Mouse (Mus musculus) gastrocnemius, postnatal 36 days (tissue): Measurements from ENCODE around the gene Tekt2. TPM values are rescaled to one million over a fixed set of nuclear protein-coding genes. Genes with fewer than 3 reads are reported as not detected.

ENCODE experiments used
- DNase-seq, 2 experiments: peaks; one replicate each; pipeline ENCODE4 v3.0.0; 2022
- intact Hi-C: fragments of 180-260 bp; cut with DNase I; formaldehyde crosslinking; loops from one replicate; pipeline ENCODE4 v1.15.1; 2025
- long read RNA-seq, 2 experiments: library from polyadenylated mRNA; stranded (forward); transcript quantifications; one replicate each; pipeline ENCODE4 v2.0.0; 2021
- total RNA-seq, 2 experiments: library from RNA; stranded (reverse); gene quantifications; 2 replicates each; pipeline ENCODE4 v1.2.3; 2021

Gene Tekt2
- under 1 TPM; 0.46 to 0.59 TPM for total RNA-seq
- long read RNA-seq, experiment 1, result 0 reads
- long read RNA-seq, experiment 2, result 0 reads

DNA sequence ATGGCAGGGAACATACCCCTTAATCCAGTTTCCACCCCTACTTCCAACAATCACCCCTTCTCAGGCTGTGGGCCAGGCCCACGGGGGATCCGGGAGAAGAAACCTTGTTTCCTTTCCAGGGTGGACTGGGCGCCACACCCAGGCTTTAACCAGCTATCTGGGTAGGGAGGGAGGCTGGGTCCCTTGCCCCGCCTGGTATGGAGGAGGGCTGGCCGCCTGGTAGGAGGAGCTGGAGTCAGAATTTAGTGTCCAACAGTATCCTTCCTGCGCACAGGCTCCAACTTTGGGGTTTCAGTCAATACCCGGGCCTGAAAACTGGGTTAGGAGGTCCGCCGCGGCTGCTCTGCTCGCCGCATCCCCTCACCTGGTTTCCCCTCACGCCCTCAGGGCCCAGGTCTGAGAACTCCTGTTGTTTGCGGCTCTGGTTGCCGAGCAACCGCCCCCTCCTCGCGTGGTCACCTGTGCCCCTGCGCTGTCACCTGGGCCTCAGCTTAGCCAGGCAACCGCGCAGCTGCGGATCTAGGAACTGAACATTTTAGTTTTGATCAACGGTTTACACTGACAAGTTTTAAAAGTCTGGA is at the start of gene Tekt2:
TSS of gene Tekt2 (minus strand) at position 408 of the 581 bp plus-strand sequence.
- no peak for DNase-seq
- intact Hi-C loops, result no loop called here

DNA sequence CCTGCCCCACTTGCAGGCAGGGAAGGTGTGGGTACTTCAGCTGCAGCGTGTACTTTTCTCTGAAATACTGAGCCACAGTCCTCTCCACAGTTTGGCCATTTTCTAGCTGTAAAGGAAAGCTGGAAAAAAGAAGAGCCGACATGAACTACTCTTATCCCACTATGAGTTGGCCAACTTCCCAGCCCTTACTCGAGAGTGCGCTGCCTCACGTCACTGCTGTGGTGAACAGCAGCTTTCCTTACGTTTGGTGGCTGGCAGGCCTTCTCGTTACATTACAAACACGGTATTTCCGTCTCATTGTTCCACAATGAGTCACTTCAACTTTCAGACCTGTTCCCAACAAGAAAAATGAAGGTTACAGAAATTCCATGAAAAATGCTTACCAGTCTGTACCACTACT is 46.0 kb upstream of the Tekt2 start:
- intact Hi-C loops, result no loop called here
- DNase-seq, result no peak

DNA sequence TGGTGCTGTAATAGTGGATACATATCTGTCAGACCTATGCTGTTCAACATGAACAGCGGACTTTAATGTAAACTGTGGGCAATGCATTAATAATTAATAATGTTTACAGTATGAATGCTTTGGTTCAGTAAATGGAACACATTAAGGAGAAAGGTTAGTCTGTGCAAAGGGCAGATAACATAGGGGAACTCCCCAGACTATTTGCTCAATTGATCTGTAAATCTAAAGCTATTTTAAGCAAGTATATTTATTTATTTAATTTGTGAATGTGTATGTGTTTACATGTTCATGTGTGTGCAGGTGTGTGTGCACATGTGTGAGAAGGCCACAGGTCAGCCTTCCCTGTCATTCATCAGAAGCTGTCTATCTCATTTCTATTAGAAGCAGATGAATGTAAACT is 34.6 kb upstream of the Tekt2 start:
- no peak for DNase-seq
- intact Hi-C loops, result no loop called here

DNA sequence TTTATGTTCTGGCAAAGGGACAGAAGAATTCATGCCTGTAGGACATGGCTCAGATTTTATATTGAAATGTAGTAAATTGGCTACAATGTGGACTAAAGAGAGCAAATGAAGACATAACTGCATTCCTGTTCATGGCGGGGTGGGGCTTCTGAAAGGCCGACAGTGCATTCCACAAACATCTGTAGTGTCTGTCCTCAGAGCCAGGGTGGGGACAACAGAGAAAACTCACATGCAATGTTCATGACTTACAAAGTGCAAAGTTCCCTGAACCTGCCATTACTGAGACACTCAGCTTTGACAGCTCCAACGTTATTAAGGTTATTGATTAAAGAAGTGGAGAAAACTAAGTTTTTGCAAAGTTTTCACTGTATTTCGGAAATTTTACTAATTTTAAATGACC is 18.0 kb upstream of the Tekt2 start:
- intact Hi-C loops, result no loop called here
- no peak for DNase-seq

DNA sequence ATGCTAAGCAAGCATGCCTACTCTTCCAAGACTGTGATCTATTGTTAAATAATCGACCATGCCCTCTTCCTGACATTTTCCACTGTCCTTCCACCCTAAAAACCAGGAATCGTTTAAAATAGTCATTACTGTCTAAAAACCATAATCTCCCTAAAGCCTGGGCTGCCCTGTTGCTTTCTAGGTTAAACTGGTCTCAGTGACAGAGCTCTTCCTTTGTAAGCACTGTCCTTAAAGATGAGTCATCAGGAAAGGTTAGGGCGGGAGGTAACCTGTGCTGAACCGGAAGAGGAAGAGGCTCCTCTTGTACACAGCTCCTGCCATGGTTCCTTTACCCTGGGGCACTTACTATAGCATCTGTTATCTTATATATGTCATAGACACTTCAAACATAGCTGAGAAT is 14.0 kb upstream of the Tekt2 start:
- DNase-seq, result no peak
- intact Hi-C loops, result no loop called here

DNA sequence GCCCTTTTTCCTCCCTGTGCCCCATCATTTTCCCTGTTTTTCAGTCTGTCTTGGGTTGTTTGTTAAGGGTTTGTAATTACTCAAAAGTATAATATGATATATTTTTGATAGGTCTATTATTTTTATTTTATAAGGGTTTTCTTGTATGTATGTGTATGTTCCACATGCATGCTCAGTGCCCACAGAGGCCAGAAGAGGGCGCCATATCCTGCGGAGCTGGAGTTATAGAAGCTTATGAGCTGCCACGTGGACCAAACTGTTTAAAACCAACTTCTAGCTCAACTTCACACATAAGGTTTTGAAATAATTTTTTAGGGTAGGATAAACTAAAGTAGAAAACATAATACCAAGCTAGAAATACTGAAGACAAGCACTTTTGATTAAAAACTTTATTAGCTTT is 6.9 kb upstream of the Tekt2 start:
- intact Hi-C loops, result no loop called here
- DNase-seq, result no peak

DNA sequence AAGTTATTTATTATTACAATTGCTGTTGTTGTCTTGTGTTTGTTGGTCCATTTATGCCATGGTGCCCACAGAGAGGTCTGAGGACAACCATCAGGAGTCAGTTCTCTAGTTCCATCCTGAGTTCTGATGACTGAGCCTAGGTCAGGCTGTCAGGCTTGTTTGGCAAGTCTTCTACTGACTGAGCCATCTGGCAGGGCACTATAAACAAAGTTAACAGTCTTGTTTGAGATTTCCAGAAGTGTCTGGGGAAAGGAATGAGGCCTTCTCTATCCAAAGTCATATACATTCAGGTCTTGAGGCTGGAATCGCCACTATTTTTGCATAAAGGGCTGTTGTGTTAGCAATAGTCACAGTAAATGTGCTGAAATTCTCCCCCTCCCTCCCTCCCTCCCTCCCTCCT is 6.3 kb upstream of the Tekt2 start:
- intact Hi-C loops, result no loop called here
- DNase-seq, result no peak

DNA sequence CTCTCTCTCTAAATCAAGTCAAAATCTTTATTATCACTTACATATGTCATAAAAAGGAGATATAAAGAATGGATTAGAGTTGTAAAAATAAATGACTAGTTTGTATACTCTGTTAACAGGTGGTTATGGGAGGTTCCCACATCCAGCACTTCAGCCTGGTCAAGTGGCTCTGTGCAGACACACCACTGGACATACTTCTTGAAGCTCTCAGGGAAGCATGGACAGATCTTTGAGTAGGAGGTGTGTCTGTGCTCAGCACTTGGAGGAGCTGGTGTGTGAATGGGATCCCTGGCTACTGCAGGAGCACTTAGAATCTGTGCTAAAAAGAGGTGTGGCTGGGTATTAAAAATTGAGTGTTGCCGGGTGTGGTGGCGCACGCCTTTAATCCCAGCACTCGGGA is 4.8 kb upstream of the Tekt2 start:
- intact Hi-C loops, result no loop called here
- no peak for DNase-seq

DNA sequence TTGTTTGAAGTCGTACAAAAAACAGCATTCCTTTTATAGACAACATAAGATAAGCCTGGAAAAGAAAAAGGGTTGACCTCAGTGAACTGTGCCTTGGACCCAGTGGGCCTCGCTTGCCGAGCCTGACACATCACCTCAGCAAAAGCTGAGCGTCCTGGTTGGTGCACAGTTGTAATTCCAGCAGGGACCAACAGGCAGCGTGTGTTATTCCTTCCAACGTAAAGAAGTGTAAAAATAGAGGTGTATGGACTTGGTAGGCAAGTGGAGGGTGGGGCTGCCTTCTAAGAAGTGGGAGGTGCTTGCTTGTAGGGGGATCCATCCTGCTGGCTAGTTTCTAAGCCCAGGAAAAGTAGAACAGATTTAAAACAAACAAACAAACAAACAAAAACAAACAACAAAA is 548 bp upstream of the Tekt2 start:
- intact Hi-C loops, result no loop called here
- DNase-seq, result no peak

DNA sequence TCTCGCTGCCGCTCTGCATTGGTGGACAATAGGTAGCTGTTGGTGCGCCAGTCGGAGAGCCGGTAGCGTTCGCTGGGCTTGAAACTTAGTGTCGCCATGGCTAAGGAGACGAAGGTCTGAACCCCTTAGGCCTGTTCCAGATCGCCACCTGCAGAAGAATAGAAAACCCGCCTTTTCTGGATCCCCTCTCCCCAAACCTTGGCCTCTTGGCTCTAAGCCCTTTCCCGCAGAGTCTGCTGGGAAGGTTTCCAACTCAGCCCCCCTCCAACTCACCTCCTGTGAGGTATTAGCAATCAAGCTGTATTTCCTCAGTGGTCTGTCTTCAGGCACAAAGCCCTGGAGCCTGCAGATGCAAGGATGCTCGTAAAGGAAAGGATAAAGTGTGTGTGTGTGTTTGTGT is 627 bp downstream of the Tekt2 start:
- no peak for DNase-seq
- intact Hi-C loops, result no loop called here

DNA sequence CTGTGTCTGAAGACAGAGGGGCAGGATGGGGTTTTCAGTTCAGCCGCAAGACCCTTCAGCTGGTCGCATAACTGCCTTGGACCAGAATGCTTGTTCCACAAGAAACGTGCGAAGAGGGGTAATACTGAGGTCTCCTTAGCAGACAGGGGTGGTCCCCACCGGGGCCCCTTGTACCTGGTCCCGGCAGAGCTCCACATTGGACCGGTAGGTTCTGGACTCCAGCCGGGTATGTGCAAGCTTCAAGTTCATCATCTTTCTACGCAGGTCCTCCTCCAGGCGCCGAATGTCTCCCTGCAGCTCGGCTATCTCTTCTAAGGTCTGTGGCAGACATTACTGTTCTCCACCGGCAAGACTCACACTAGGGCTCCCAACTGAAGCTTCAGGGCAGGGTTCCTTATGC is 2.8 kb downstream of the Tekt2 start:
- intact Hi-C loops, result no loop called here
- no peak for DNase-seq

DNA sequence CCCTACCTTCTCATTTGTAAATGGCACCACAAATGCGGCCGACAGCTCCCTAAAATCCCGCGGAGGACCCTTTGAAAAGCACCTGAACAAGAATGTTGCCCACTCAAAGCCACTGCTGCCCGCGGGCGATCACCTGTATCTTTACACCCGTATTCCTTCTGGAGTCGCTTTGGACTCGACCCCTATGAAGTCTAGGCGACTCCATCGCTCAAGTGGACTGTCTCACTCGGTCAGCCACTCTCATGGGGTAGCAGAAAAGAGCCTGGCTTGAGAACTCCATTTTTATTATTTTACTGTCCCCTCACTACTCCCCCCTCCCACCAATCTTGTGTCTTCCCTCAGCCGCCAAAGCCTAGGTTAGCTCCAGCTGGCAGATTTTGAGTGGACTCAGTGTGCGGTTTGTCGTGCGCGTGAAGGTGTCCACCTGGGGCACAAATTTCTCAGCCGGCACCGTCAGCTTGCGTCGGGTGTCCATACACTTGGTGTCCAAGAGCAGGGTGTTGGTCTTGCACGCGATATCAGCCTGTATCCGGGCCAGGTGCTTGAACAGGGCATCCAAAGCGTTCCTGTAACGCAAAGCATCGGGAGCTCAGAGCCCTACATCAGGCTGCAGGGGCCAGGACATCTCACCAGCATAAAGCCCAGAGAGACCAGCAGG is 3.5 kb downstream of the Tekt2 start:
- intact Hi-C loops, result no loop called here

DNA sequence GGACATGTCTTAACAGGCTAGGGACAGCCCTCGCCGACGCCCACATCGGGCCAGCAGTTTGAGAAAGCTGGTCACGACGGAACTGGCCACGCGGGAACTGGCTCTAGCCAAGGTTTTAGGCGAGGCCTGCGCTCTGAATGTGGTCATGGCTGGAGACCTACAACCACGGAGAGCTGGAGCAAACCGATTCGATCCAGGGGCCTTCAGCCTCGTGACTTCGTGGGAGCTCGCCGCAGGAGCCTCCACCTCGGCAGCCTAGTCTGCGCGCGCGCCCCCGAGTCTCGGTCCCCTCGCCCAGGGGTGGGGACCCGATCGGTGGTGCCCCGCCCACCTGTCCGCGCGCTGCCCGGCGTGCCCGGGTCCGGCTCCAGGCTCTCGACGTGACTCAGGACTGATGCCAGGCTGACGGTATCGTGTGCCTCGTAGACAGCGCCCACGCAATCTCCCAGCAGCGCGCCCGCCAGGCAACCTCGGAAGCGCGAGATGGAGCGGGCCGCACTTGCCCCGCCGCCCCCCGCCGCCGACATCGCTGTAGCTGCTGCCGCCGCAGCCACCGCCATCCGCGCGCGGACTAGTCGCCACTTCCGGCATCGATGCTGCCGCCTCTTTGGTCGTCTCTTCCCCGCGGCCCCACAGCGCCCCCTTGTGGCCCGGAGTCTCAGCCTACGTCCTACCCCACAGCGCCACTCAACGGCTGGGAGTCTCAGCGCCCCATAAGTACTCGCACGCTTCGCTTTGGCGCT is 4.2 kb downstream of the Tekt2 start, which contains the start of gene Adprhl2:
TSS of gene Adprhl2 (minus strand) at position 593 of the 743 bp plus-strand sequence.
- DNase-seq, result peak; percentile 99
- intact Hi-C loops, result no loop called here

More for the DNA sequence above, 3.5 kb downstream of the Tekt2 start:
- no peak for DNase-seq

DNA sequence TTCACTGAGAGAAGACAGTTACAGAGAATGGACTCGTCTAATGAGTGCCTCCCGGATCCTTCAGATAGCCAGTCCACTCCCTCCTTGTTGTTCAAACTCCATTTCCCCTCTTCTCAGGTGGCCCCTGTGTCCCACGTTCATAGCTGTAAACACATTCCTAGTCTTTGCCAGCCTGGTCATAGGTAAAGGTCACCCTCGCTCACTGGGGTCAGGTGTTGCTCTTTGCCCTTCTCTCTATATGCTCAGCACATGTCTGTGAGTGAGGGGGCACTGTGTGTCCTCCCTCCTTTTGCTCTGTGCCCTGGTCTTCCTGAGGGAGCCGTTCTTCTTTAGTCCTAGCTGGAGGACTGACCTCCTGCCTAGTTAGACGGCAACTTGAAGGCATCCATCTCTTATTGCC is 5.7 kb downstream of the Tekt2 start:
- DNase-seq, result no peak
- intact Hi-C loops, result no loop called here

DNA sequence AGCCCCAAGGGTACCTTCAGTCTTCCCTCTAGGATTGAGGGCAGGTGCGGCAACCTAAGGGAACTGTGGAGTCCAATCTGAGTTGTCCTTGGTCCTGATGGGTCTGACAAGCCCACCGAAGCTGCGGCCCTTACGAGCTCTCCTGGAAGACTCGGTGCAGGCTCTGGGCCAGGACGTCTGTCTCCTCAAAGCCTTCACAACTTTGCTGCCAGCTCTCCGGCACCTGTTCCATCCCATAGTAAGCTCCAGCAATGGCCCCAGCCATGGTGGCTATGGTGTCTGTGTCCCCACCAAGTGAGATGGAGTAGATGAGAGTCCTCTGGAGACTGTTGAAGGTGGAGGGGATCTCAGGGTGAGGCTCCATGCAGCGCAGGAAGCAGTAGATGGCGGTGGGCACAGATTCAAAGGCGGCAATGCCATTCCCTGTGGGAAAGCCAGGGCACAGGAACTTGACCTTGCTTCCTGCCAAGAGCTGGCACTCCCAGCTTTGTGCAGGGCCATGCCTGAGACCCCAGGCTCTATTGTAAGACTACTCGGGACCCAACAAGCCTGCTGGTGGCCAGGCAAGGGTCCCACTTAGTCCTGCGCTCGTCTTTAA is 8.9 kb downstream of the Tekt2 start:
- intact Hi-C loops, result no loop called here

DNA sequence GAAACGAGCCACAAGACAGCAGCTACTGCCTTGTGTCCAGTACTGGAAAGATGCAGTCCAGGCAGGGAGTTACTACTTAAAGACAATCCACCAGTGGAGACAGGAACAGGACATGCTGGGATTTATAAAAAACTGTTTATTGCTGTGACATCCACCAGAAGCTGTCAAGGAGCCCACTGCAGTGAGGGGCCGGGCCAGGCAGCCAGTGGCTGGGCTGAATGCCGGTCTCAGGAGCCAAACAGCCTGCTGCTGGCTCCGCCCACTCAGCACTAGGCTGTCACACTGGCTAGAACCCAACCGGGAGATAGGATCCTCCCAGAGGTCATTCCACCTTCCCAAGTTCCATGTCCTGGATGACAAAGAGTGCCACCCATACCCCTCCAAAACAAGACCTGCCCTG is 9.6 kb downstream of the Tekt2 start:
- no peak for DNase-seq
- intact Hi-C loops, result no loop called here

More for the DNA sequence above, 8.9 kb downstream of the Tekt2 start:
- DNase-seq, result no peak

DNA sequence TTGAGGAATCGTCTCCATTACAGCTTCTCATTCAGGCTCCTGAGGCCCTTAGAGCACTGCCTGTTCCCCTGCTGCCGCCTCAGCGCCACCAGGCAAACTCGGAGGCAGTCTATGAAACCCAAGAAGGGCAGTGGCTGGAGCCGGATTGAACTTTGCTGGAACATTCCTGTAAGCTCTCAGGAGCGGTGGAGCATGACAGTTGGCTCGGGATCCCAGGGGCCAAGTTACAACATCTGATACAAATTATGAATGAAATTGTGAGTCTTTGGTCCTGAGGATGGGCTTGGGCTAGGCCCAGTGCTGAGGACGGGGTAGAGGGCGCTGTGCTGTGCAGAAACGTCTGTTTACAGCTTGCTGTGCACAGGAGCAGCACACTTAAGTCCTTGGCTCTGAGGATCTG is 11.1 kb downstream of the Tekt2 start:
- intact Hi-C loops, result loop anchor here (5.0 kb wide), 1 partner anchor 87 kb away; no protein-coding TSS in a partner anchor
- DNase-seq, result peak in 1 of 2 experiments; percentile 48

DNA sequence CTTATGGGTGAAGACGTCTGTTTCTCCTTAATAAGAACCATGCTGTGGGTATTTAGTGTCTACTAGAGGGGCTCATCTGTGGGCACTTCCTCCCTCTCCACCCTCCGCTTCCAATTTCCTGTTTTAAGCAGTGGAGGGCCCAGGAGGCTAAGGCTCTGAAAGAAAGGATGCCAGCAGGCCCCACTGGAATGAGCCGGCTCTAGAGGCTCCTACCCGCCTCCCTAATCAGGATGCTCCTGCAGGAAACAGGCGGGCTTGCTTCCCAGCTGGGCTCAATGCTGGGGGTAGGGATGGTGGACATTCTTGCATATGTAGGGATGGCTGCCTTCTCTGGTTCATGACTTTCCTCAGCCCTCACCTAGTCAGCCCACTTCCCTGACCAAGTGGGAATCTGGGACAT is 12.3 kb downstream of the Tekt2 start:
- intact Hi-C loops, result loop anchor here (5.0 kb wide), 1 partner anchor 86 kb away; no protein-coding TSS in a partner anchor
- DNase-seq, result no peak

DNA sequence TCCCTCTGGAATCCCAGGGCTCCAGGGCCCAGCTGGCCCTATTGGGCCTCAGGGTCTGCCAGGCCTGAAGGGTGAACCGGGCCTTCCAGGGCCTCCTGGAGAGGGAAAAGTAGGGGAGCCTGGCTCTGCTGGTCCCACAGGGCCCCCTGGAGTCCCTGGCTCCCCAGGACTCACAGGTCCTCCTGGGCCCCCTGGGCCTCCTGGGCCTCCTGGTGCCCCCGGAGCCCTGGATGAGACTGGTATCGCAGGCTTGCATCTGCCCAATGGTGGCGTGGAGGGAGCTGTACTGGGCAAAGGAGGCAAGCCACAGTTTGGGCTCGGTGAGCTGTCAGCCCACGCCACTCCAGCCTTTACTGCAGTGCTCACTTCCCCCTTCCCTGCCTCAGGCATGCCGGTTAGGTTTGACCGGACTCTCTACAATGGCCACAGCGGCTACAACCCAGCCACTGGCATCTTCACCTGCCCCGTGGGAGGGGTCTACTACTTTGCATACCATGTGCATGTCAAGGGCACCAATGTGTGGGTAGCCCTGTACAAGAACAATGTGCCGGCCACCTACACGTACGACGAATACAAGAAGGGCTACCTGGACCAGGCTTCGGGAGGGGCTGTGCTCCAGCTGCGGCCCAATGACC is 13.8 kb downstream of the Tekt2 start:
- DNase-seq, result no peak
- intact Hi-C loops, result loop anchor here (5.0 kb wide), 1 partner anchor 84 kb away; no protein-coding TSS in a partner anchor

DNA sequence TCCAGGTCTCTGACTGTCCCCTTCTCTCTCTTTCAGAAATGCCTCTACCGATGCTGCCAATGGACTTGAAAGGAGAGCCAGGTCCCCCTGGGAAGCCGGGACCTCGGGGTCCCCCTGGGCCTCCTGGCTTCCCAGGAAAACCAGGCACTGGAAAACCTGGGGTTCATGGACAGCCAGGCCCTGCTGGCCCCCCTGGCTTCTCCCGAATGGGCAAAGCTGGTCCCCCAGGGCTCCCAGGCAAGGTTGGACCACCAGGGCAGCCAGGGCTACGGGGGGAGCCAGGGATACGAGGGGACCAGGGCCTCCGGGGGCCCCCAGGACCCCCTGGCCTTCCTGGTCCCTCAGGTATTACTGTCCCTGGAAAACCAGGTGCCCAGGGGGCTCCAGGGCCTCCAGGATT is 15.1 kb downstream of the Tekt2 start:
- intact Hi-C loops, result loop anchor here (5.0 kb wide), 1 partner anchor 83 kb away; no protein-coding TSS in a partner anchor
- no peak for DNase-seq

DNA sequence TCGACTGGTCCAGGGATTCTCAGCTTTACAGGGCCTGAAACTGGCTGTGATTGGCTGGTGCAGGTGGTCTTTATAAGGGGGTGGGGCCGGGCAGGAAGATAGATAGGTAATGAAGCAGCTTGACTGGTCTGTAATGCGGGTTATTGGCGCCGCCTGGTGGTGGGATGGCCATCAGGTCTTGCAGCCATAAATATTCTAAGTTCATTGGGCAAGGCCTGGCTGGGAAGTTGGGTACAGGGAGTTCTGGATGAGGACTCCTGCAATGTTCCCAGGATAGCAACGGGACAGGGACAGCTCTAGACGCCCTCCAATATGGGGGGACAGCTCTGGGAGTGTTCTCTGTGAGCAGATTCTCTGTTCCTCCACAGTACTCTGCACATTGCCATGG is 15.6 kb downstream of the Tekt2 start:
- DNase-seq, result peak; percentile 88 to 90
- intact Hi-C loops, result loop anchor here (5.0 kb wide), 2 partner anchors 83 to 128 kb away; no protein-coding TSS in a partner anchor
